Comparison of ENCODE assay signal across 24 mouse cellular contexts in the genomic region with DNA sequence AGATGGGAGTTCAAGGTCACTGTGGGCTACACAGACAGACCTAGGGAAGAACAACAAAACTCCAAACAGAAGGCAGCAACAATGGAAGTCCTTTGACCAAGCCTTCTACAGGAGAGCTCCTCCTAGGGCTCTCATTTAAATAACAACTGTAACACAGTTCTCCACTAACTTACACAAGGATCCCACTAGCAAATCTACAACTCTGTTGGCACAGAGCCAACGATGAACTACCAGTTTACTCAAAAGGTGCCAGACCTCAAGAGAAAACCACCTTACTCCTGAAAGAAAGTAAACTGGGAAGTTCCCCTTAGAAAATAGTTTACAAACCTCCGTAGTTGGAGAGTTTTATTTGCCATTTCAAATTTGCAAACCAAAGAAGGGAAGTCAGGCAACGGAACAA. TPM values are rescaled to one million over a fixed set of nuclear protein-coding genes. Genes with fewer than 3 reads are reported as not detected.
DNase-seq lines count a peak whose midpoint lies in the region; ATAC-seq and TF ChIP-seq lines count a peak whose summit lies in the region.
"Had no signal": no experiment of that assay in that cellular context is flagged by ENCODE, and none has a peak within 500 bp of the region (broad histone marks: within the 10 kb centered on the region; RNA-seq: fewer than 3 reads in every experiment).

No protein-coding gene starts in this region.

- no peaks in the 10 kb centered on the region for H3K9me3 ChIP-seq in kidney, embryonic 16.5 days (ENCODE audit: low read length)
- no peaks in the 10 kb centered on the region for H3K9me3 ChIP-seq in ES-Bruce4 (replicated peaks; ENCODE audit: control insufficient read depth, insufficient read depth, low read length, poor library complexity, severe bottlenecking)
- H3K9me3 ChIP-seq: heart, embryonic 10.5 days; hindbrain, embryonic 10.5 days; lung, embryonic 15.5 days; neural tube, embryonic 13.5 days had no signal

- peak; percentile 61 for DNase-seq in kidney, adult 2 months
- DNase-seq in 416B (ENCODE audit: low read depth) (peak; percentile 32), adipocyte (ENCODE audit: low spot score) (peak; percentile 39)
- DNase-seq in cerebellum, adult 9-11 months = no peak
- DNase-seq in thymus, postnatal 36 days = no peak
- DNase-seq: adrenal gland, postnatal 14 days; cerebellum, adult 11 months; cerebellum, postnatal 25 days; embryo, embryonic 11 days; gastrocnemius, postnatal 36 days; midbrain, embryonic 14.5 days; thymus, adult 18-20 months had no signal

- 37% methylated on average over 3 of the region's 3 CpGs for WGBS in kidney, adult 2 months
- WGBS in kidney, embryonic 16.5 days = 53% methylated on average over 3 of the region's 3 CpGs

- no peak for TF ChIP-seq EP300 in ES-Bruce4 (IDR thresholded peaks at IDR 0.05; ENCODE audit: insufficient read depth, low read depth, low read length)

- TF ChIP-seq CTCF in kidney, adult 2 months (conservative IDR thresholded peaks at IDR 0.05; ENCODE audit: insufficient read depth, insufficient read length, low read depth, low read length) = no peak
- no peak for TF ChIP-seq CTCF in ES-Bruce4 (IDR thresholded peaks at IDR 0.05; ENCODE audit: low read depth, low read length)

- H3K36me3 ChIP-seq in kidney, adult 2 months (ENCODE audit: control insufficient read depth, insufficient read depth, low read length) = peaks cover 6% of the 10 kb centered on the region; the same call in 1 of the 2 replicates
- H3K36me3 ChIP-seq in kidney, embryonic 16.5 days (ENCODE audit: insufficient read depth, low read length) = peaks cover 24% of the 10 kb centered on the region
- H3K36me3 ChIP-seq in ES-Bruce4 (ENCODE audit: control insufficient read depth, insufficient read depth, low read length, poor library complexity, severe bottlenecking) = peaks cover 17% of the 10 kb centered on the region

- H3K4me3 ChIP-seq in kidney, adult 2 months (ENCODE audit: insufficient read depth, low read depth, low read length) = no peak overlapping the region
- no peak overlapping the region for H3K4me3 ChIP-seq in kidney, embryonic 16.5 days (ENCODE audit: low read length)
- H3K4me3 ChIP-seq in ES-Bruce4 (ENCODE audit: low read depth, low read length) = no peak overlapping the region
- H3K4me3 ChIP-seq: heart, embryonic 10.5 days; hindbrain, embryonic 10.5 days; lung, embryonic 15.5 days; neural tube, embryonic 13.5 days had no signal

- no peak overlapping the region for H3K4me2 ChIP-seq in kidney, embryonic 16.5 days (replicated peaks; ENCODE audit: low read depth, low read length)
- H3K4me2 ChIP-seq: liver, embryonic 11.5 days; lung, embryonic 15.5 days; neural tube, embryonic 13.5 days had no signal

- H3K27me3 ChIP-seq in kidney, adult 2 months (replicated peaks; ENCODE audit: control insufficient read depth, insufficient read depth, low read length) = no peaks in the 10 kb centered on the region
- H3K27me3 ChIP-seq in kidney, embryonic 16.5 days (ENCODE audit: insufficient read depth, low read length) = no peaks in the 10 kb centered on the region
- no peaks in the 10 kb centered on the region for H3K27me3 ChIP-seq in ES-Bruce4 (ENCODE audit: control insufficient read depth, insufficient read depth, low read length, poor library complexity, severe bottlenecking)
- H3K27me3 ChIP-seq: lung, embryonic 15.5 days; neural tube, embryonic 13.5 days had no signal

- no peak overlapping the region for H3K9ac ChIP-seq in kidney, embryonic 16.5 days (replicated peaks; ENCODE audit: low read length)
- H3K9ac ChIP-seq in ES-Bruce4 (ENCODE audit: low read depth, poor library complexity, severe bottlenecking) = no peak overlapping the region
- H3K9ac ChIP-seq: lung, embryonic 15.5 days; neural tube, embryonic 13.5 days had no signal

- TF ChIP-seq POLR2A in kidney, adult 2 months (IDR thresholded peaks at IDR 0.05; ENCODE audit: low read depth, low read length) = no peak
- no peak for TF ChIP-seq POLR2A in ES-Bruce4 (IDR thresholded peaks at IDR 0.05; ENCODE audit: insufficient read depth, low read length)

- no peak for ATAC-seq in kidney, embryonic 16.5 days (ENCODE audit: low FRiP score, low TSS enrichment)
- ATAC-seq: forebrain, embryonic 16.5 days; hindbrain, postnatal 0 days had no signal

- H3K4me1 ChIP-seq in kidney, adult 2 months (ENCODE audit: control insufficient read depth, insufficient read depth, low read length) = no peaks in the 10 kb centered on the region; the same call in 1 of the 2 replicates
- no peaks in the 10 kb centered on the region for H3K4me1 ChIP-seq in kidney, embryonic 16.5 days (ENCODE audit: insufficient read depth, low read length)
- peaks cover 1% of the 10 kb centered on the region for H3K4me1 ChIP-seq in ES-Bruce4 (ENCODE audit: control insufficient read depth, insufficient read depth, low read length)
- H3K4me1 ChIP-seq: heart, embryonic 10.5 days; hindbrain, embryonic 10.5 days; lung, embryonic 15.5 days; neural tube, embryonic 13.5 days had no signal

- H3K27ac ChIP-seq in kidney, adult 2 months (ENCODE audit: insufficient read depth, low read depth, low read length) = no peak overlapping the region
- no peak overlapping the region for H3K27ac ChIP-seq in kidney, embryonic 16.5 days (ENCODE audit: low read length)
- H3K27ac ChIP-seq in ES-Bruce4 (ENCODE audit: insufficient read depth, low read length) = peak overlapping the region; percentile 89
- H3K27ac ChIP-seq: heart, embryonic 10.5 days; hindbrain, embryonic 10.5 days; hindbrain, postnatal 0 days; lung, embryonic 15.5 days; neural tube, embryonic 13.5 days had no signal

RNA-seq across cellular contexts. Expression of a gene that starts 20.3 kb away (rescaled TPM):
- polyA plus RNA-seq in kidney, adult 2 months (2012; rRNA removed) = 39.3 and 48.7 TPM in 2 replicates
- polyA plus RNA-seq in kidney, embryonic 16.5 days (2015; fragmentation: Nextera tagmentation; extraction: Ambion mirVana) = 0.58 and 0.60 TPM in 2 replicates
- 0.31 TPM in 1 of 2 replicates, not detected in the other for polyA plus RNA-seq in ES-Bruce4 (2011; ENCODE audit: insufficient read depth, insufficient read length, low read depth, missing spikeins)
- polyA plus RNA-seq: C2C12; embryonic facial prominence, embryonic 14.5 days; forebrain, embryonic 16.5 days; heart, postnatal 0 days; hindbrain, embryonic 10.5 days; hindbrain, postnatal 0 days; midbrain, embryonic 14.5 days; neural tube, embryonic 13.5 days had no signal

RNA-seq across cellular contexts. Expression of a gene that starts 20.3 kb away (rescaled TPM):
- 23.4 and 28.3 TPM in 2 replicates for polyA plus RNA-seq in kidney, adult 2 months (2012; rRNA removed)
- polyA plus RNA-seq in kidney, embryonic 16.5 days (2015; fragmentation: Nextera tagmentation; extraction: Ambion mirVana) = 57.7 and 58.1 TPM in 2 replicates
- polyA plus RNA-seq in ES-Bruce4 (2011; ENCODE audit: insufficient read depth, insufficient read length, low read depth, missing spikeins) = 23.2 and 28.0 TPM in 2 replicates

RNA-seq across cellular contexts. Expression of a gene that starts 58.0 kb away (rescaled TPM):
- polyA plus RNA-seq in kidney, adult 2 months (2012; rRNA removed) = 28.9 and 34.4 TPM in 2 replicates
- polyA plus RNA-seq in kidney, embryonic 16.5 days (2015; fragmentation: Nextera tagmentation; extraction: Ambion mirVana) = 52.6 and 55.1 TPM in 2 replicates
- 56.0 and 70.0 TPM in 2 replicates for polyA plus RNA-seq in ES-Bruce4 (2011; ENCODE audit: insufficient read depth, insufficient read length, low read depth, missing spikeins)

Comparison
In these comparisons a context has a peak if more than half of its experiments do, and no peak if none do; other contexts are left out.
1. RNA of a gene that starts 20.3 kb away (polyA plus RNA-seq): 39.3 to 48.7 TPM in kidney, adult 2 months; 0.58 to 0.60 TPM in kidney, embryonic 16.5 days and 0.31 TPM in ES-Bruce4; every median in the first group is over 10 times any median in the second.
2. DNase-seq: peak in kidney, adult 2 months (single experiment), 416B (single experiment) and adipocyte (single experiment); none in cerebellum, adult 9-11 months (single experiment) and thymus, postnatal 36 days (0 of 2).